Mouse (Mus musculus): Measurements from ENCODE around the gene Pllp. TPM values are rescaled to one million over a fixed set of nuclear protein-coding genes. Genes with fewer than 3 reads are reported as not detected.

The Pllp gene
- 0.21 TPM in 1 of 2 replicates, not detected in the other for polyA plus RNA-seq (2014; fragmentation: Nextera tagmentation; extraction: Ambion mirVana)

GRCm38 (mm10) chr8:94695994-94696384 is at the start of gene Pllp:
Pllp (minus strand) TSS chr8:94696278.
- peak within 1 kb of the TSS; percentile 64 for H3K4me2 ChIP-seq (ENCODE audit: low read depth, severe bottlenecking)
- no peak within 1 kb of the TSS for H3K27ac ChIP-seq (replicated peaks; ENCODE audit: low read depth, low read length)
- peaks cover 3% of the 10 kb centered on the region; the same call in 1 of the 2 replicates for H3K4me1 ChIP-seq (ENCODE audit: control insufficient read depth, insufficient read depth, low read length)
- peak; percentile 68 for DNase-seq (ENCODE audit: low spot score)
- peak; percentile 70 for ATAC-seq (ENCODE audit: insufficient number of reproducible peaks, low FRiP score, low TSS enrichment, low read depth)
- H3K36me3 ChIP-seq (ENCODE audit: control insufficient read depth, insufficient read depth, low read length), result no peaks in the 10 kb centered on the region
- H3K27me3 ChIP-seq (ENCODE audit: control insufficient read depth, insufficient read depth, low read length), result peaks cover 48% of the 10 kb centered on the region
- under 1% methylated on average over 41 of the region's 41 CpGs for WGBS
- H3K4me3 ChIP-seq (ENCODE audit: low read depth, low read length), result peak within 1 kb of the TSS; percentile 37
- no peaks in the 10 kb centered on the region for H3K9me3 ChIP-seq (ENCODE audit: control insufficient read depth, low read length)
- H3K9ac ChIP-seq (ENCODE audit: low read length), result no peak within 1 kb of the TSS

- ATAC-seq (ENCODE audit: insufficient number of reproducible peaks, low FRiP score, low TSS enrichment, low read depth), result no peak
Measured at GRCm38 (mm10) chr8:94745476-94746184, 49.6 kb upstream of the Pllp start, which contains the start of gene Ccl22. Ccl22 (plus strand) TSS chr8:94745590.

GRCm38 (mm10) chr8:94744972-94745371 is 48.9 kb upstream of the Pllp start:
- Histone ChIP-seq H3K4me1 (ENCODE audit: control insufficient read depth, insufficient read depth, low read length) (no peaks in the 10 kb centered on the region), H3K36me3 (ENCODE audit: control insufficient read depth, insufficient read depth, low read length) (no peaks in the 10 kb centered on the region), H3K4me2 (ENCODE audit: low read depth, severe bottlenecking) (no peak overlapping the region), H3K4me3 (ENCODE audit: low read depth, low read length) (no peak overlapping the region), H3K27ac (replicated peaks; ENCODE audit: low read depth, low read length) (no peak overlapping the region), H3K9ac (ENCODE audit: low read length) (no peak overlapping the region), H3K27me3 (ENCODE audit: control insufficient read depth, insufficient read depth, low read length) (no peaks in the 10 kb centered on the region), H3K9me3 (ENCODE audit: control insufficient read depth, low read length) (no peaks in the 10 kb centered on the region)
- 82% methylated on average over 9 of the region's 9 CpGs for WGBS
- DNase-seq (ENCODE audit: low spot score), result no peak
- no peak for ATAC-seq (ENCODE audit: insufficient number of reproducible peaks, low FRiP score, low TSS enrichment, low read depth)

More at GRCm38 (mm10) chr8:94745476-94746184, 49.6 kb upstream of the Pllp start, which contains the start of gene Ccl22:
- H3K27ac ChIP-seq (replicated peaks; ENCODE audit: low read depth, low read length), result no peak within 1 kb of the TSS
- H3K9ac ChIP-seq (ENCODE audit: low read length), result no peak within 1 kb of the TSS
- H3K9me3 ChIP-seq (ENCODE audit: control insufficient read depth, low read length), result no peaks in the 10 kb centered on the region
- no peak for DNase-seq (ENCODE audit: low spot score)
- WGBS, result 88% methylated on average over 7 of the region's 7 CpGs
- H3K27me3 ChIP-seq (ENCODE audit: control insufficient read depth, insufficient read depth, low read length), result no peaks in the 10 kb centered on the region
- H3K4me1 ChIP-seq (ENCODE audit: control insufficient read depth, insufficient read depth, low read length), result no peaks in the 10 kb centered on the region
- no peaks in the 10 kb centered on the region for H3K36me3 ChIP-seq (ENCODE audit: control insufficient read depth, insufficient read depth, low read length)
- no peak within 1 kb of the TSS for H3K4me2 ChIP-seq (ENCODE audit: low read depth, severe bottlenecking)
- H3K4me3 ChIP-seq (ENCODE audit: low read depth, low read length), result no peak within 1 kb of the TSS

GRCm38 (mm10) chr8:94744484-94744883 is 48.4 kb upstream of the Pllp start:
- DNase-seq (ENCODE audit: low spot score) (no peak), ATAC-seq (ENCODE audit: insufficient number of reproducible peaks, low FRiP score, low TSS enrichment, low read depth) (no peak)
- Histone ChIP-seq H3K4me3 (ENCODE audit: low read depth, low read length) (no peak overlapping the region), H3K27me3 (ENCODE audit: control insufficient read depth, insufficient read depth, low read length) (no peaks in the 10 kb centered on the region), H3K9me3 (ENCODE audit: control insufficient read depth, low read length) (no peaks in the 10 kb centered on the region), H3K4me1 (ENCODE audit: control insufficient read depth, insufficient read depth, low read length) (no peaks in the 10 kb centered on the region), H3K9ac (ENCODE audit: low read length) (no peak overlapping the region), H3K36me3 (ENCODE audit: control insufficient read depth, insufficient read depth, low read length) (no peaks in the 10 kb centered on the region), H3K27ac (replicated peaks; ENCODE audit: low read depth, low read length) (no peak overlapping the region), H3K4me2 (ENCODE audit: low read depth, severe bottlenecking) (no peak overlapping the region)
- 90% methylated on average over 5 of the region's 5 CpGs for WGBS

- H3K27ac ChIP-seq (replicated peaks; ENCODE audit: low read depth, low read length), result no peak overlapping the region
- 87% methylated on average over 4 of the region's 4 CpGs for WGBS
- no peak overlapping the region for H3K4me3 ChIP-seq (ENCODE audit: low read depth, low read length)
- H3K4me2 ChIP-seq (ENCODE audit: low read depth, severe bottlenecking), result no peak overlapping the region
- ATAC-seq (ENCODE audit: insufficient number of reproducible peaks, low FRiP score, low TSS enrichment, low read depth) (no peak), DNase-seq (ENCODE audit: low spot score) (no peak)
- H3K9me3 ChIP-seq (ENCODE audit: control insufficient read depth, low read length), result no peaks in the 10 kb centered on the region
- no peaks in the 10 kb centered on the region for H3K27me3 ChIP-seq (ENCODE audit: control insufficient read depth, insufficient read depth, low read length)
- no peaks in the 10 kb centered on the region for H3K4me1 ChIP-seq (ENCODE audit: control insufficient read depth, insufficient read depth, low read length)
- no peaks in the 10 kb centered on the region for H3K36me3 ChIP-seq (ENCODE audit: control insufficient read depth, insufficient read depth, low read length)
- H3K9ac ChIP-seq (ENCODE audit: low read length), result no peak overlapping the region
Measured at GRCm38 (mm10) chr8:94741726-94742125, 45.6 kb upstream of the Pllp start.

- Histone ChIP-seq H3K4me3 (ENCODE audit: low read depth, low read length) (no peak overlapping the region), H3K27me3 (ENCODE audit: control insufficient read depth, insufficient read depth, low read length) (no peaks in the 10 kb centered on the region), H3K36me3 (ENCODE audit: control insufficient read depth, insufficient read depth, low read length) (no peaks in the 10 kb centered on the region), H3K9me3 (ENCODE audit: control insufficient read depth, low read length) (no peaks in the 10 kb centered on the region), H3K4me2 (ENCODE audit: low read depth, severe bottlenecking) (no peak overlapping the region), H3K4me1 (ENCODE audit: control insufficient read depth, insufficient read depth, low read length) (no peaks in the 10 kb centered on the region), H3K9ac (ENCODE audit: low read length) (no peak overlapping the region), H3K27ac (replicated peaks; ENCODE audit: low read depth, low read length) (no peak overlapping the region)
- 84% methylated on average over 3 of the region's 3 CpGs for WGBS
- ATAC-seq (ENCODE audit: insufficient number of reproducible peaks, low FRiP score, low TSS enrichment, low read depth) (no peak), DNase-seq (ENCODE audit: low spot score) (no peak)
Measured at GRCm38 (mm10) chr8:94740591-94740990, 44.5 kb upstream of the Pllp start.

GRCm38 (mm10) chr8:94739829-94740228 is 43.8 kb upstream of the Pllp start:
- no peaks in the 10 kb centered on the region for H3K9me3 ChIP-seq (ENCODE audit: control insufficient read depth, low read length)
- no peaks in the 10 kb centered on the region for H3K36me3 ChIP-seq (ENCODE audit: control insufficient read depth, insufficient read depth, low read length)
- H3K4me3 ChIP-seq (ENCODE audit: low read depth, low read length), result no peak overlapping the region
- WGBS, result 89% methylated on average over 6 of the region's 6 CpGs
- ATAC-seq (ENCODE audit: insufficient number of reproducible peaks, low FRiP score, low TSS enrichment, low read depth) (no peak), DNase-seq (ENCODE audit: low spot score) (no peak)
- H3K9ac ChIP-seq (ENCODE audit: low read length), result no peak overlapping the region
- H3K27me3 ChIP-seq (ENCODE audit: control insufficient read depth, insufficient read depth, low read length), result no peaks in the 10 kb centered on the region
- H3K4me1 ChIP-seq (ENCODE audit: control insufficient read depth, insufficient read depth, low read length), result no peaks in the 10 kb centered on the region
- no peak overlapping the region for H3K27ac ChIP-seq (replicated peaks; ENCODE audit: low read depth, low read length)
- no peak overlapping the region for H3K4me2 ChIP-seq (ENCODE audit: low read depth, severe bottlenecking)

- Histone ChIP-seq H3K36me3 (ENCODE audit: control insufficient read depth, insufficient read depth, low read length) (no peaks in the 10 kb centered on the region), H3K4me2 (ENCODE audit: low read depth, severe bottlenecking) (no peak overlapping the region), H3K27me3 (ENCODE audit: control insufficient read depth, insufficient read depth, low read length) (no peaks in the 10 kb centered on the region), H3K4me3 (ENCODE audit: low read depth, low read length) (no peak overlapping the region), H3K9ac (ENCODE audit: low read length) (no peak overlapping the region), H3K9me3 (ENCODE audit: control insufficient read depth, low read length) (no peaks in the 10 kb centered on the region), H3K27ac (replicated peaks; ENCODE audit: low read depth, low read length) (no peak overlapping the region), H3K4me1 (ENCODE audit: control insufficient read depth, insufficient read depth, low read length) (no peaks in the 10 kb centered on the region)
- no peak for DNase-seq (ENCODE audit: low spot score)
- ATAC-seq (ENCODE audit: insufficient number of reproducible peaks, low FRiP score, low TSS enrichment, low read depth), result no peak
- WGBS, result 74% methylated on average over 5 of the region's 5 CpGs
Measured at GRCm38 (mm10) chr8:94735426-94736094, 39.5 kb upstream of the Pllp start.

Measured in limb, embryonic 11.5 days (tissue).